In genomic region chr11:69058265-69058664, GRCm38 (mm10) we compare ENCODE assay signal across 9 mouse cellular contexts. TPM values are rescaled to one million over a fixed set of nuclear protein-coding genes. Genes with fewer than 3 reads are reported as not detected.
DNase-seq lines count a peak whose midpoint lies in the region; ATAC-seq and TF ChIP-seq lines count a peak whose summit lies in the region.
"Had no signal": no experiment of that assay in that cellular context is flagged by ENCODE, and none has a peak within 500 bp of the region (broad histone marks: within the 10 kb centered on the region; RNA-seq: fewer than 3 reads in every experiment).

No protein-coding gene starts in this region.

- no peak for TF ChIP-seq CTCF in G1E (IDR thresholded peaks at IDR 0.05; ENCODE audit: low read depth, low read length)

- 59% methylated on average over 2 of the region's 2 CpGs for WGBS in heart, embryonic 14.5 days
- 69% methylated on average over 2 of the region's 2 CpGs for WGBS in hindbrain, embryonic 13.5 days
- 62% methylated on average over 2 of the region's 2 CpGs for WGBS in midbrain, embryonic 10.5 days

- peaks cover 11 to 21% of the 10 kb centered on the region in 2 experiments for H3K4me1 ChIP-seq in heart, embryonic 14.5 days (ENCODE audit: control insufficient read depth in 2 of 2, insufficient read depth in 2 of 2, low read length in 2 of 2)
- H3K4me1 ChIP-seq in G1E (ENCODE audit: insufficient read depth, low read depth, low read length) = peaks cover 35% of the 10 kb centered on the region
- peaks cover 27% of the 10 kb centered on the region for H3K4me1 ChIP-seq in hindbrain, embryonic 13.5 days (replicated peaks)
- peaks cover 34% of the 10 kb centered on the region for H3K4me1 ChIP-seq in midbrain, embryonic 10.5 days

- no peaks in the 10 kb centered on the region for H3K9me3 ChIP-seq in heart, embryonic 14.5 days (ENCODE audit: control insufficient read depth, low read length)
- H3K9me3 ChIP-seq in G1E (replicated peaks) = no peaks in the 10 kb centered on the region
- no peaks in the 10 kb centered on the region for H3K9me3 ChIP-seq in hindbrain, embryonic 13.5 days
- H3K9me3 ChIP-seq in midbrain, embryonic 10.5 days (replicated peaks) = no peaks in the 10 kb centered on the region

- peak overlapping the region; percentile 77 to 84 for H3K27ac ChIP-seq in heart, embryonic 14.5 days (replicated peaks in 1 of 2; ENCODE audit: control insufficient read depth in 1 of 2, insufficient read depth in 1 of 2, low read depth in 2 of 2, low read length in 2 of 2)
- peak overlapping the region; percentile 92 for H3K27ac ChIP-seq in hindbrain, embryonic 13.5 days
- peak overlapping the region; percentile 93 for H3K27ac ChIP-seq in midbrain, embryonic 10.5 days (replicated peaks)

- H3K9ac ChIP-seq in heart, embryonic 14.5 days (ENCODE audit: low read length) = peak overlapping the region; percentile 93
- peak overlapping the region; percentile 79 for H3K9ac ChIP-seq in hindbrain, embryonic 13.5 days

- H3K4me2 ChIP-seq in heart, embryonic 14.5 days (ENCODE audit: low read length) = peak overlapping the region; percentile 85
- H3K4me2 ChIP-seq in hindbrain, embryonic 13.5 days = peak overlapping the region; percentile 73

- H3K4me3 ChIP-seq in heart, embryonic 14.5 days (ENCODE audit: control insufficient read depth in 1 of 2, insufficient read depth in 1 of 2, low read depth in 1 of 2, low read length in 2 of 2) = peak overlapping the region; percentile 83 to 95
- H3K4me3 ChIP-seq in G1E (ENCODE audit: low read depth, low read length) = peak overlapping the region; percentile 91
- H3K4me3 ChIP-seq in hindbrain, embryonic 13.5 days = peak overlapping the region; percentile 63
- H3K4me3 ChIP-seq in midbrain, embryonic 10.5 days = peak overlapping the region; percentile 86

- DNase-seq in heart, adult 11 months = no peak
- DNase-seq in G1E (ENCODE audit: low spot score) = no peak
- no peak for DNase-seq in midbrain, embryonic 10.5 days (ENCODE audit: low spot score)
- no peak for DNase-seq in B cell, adult 2 months
- no peak for DNase-seq in Muller cell, postnatal 12 days (ENCODE audit: inconsistent ontology term)
- DNase-seq in retina, postnatal 1 day = no peak
- DNase-seq: embryo, embryonic 11 days had no signal

- no peak for ATAC-seq in heart, embryonic 14.5 days (ENCODE audit: insufficient number of reproducible peaks, insufficient read depth, low FRiP score, low read depth)
- ATAC-seq in G1E (ENCODE audit: extremely low read depth, insufficient number of reproducible peaks, low FRiP score, poor library complexity, severe bottlenecking) = no peak
- no peak for ATAC-seq in hindbrain, embryonic 13.5 days (ENCODE audit: low FRiP score)

- H3K27me3 ChIP-seq in heart, embryonic 14.5 days (ENCODE audit: control insufficient read depth, insufficient read depth, low read length) = no peaks in the 10 kb centered on the region
- no peaks in the 10 kb centered on the region for H3K27me3 ChIP-seq in G1E (ENCODE audit: insufficient read depth, low read length)
- H3K27me3 ChIP-seq in hindbrain, embryonic 13.5 days = no peaks in the 10 kb centered on the region
- H3K27me3 ChIP-seq in midbrain, embryonic 10.5 days (ENCODE audit: low read depth, poor library complexity, severe bottlenecking) = peaks cover 7% of the 10 kb centered on the region

- H3K36me3 ChIP-seq in heart, embryonic 14.5 days (ENCODE audit: control insufficient read depth, insufficient read depth, low read length) = peaks cover 7% of the 10 kb centered on the region; the same call in 1 of the 2 replicates
- H3K36me3 ChIP-seq in G1E (replicated peaks) = peaks cover 18% of the 10 kb centered on the region
- H3K36me3 ChIP-seq in hindbrain, embryonic 13.5 days = no peaks in the 10 kb centered on the region
- H3K36me3 ChIP-seq in midbrain, embryonic 10.5 days = peaks cover 16% of the 10 kb centered on the region

RNA-seq across cellular contexts. Expression of gene Borcs6, which starts 1.3 kb away (rescaled TPM):
- 13.0 and 14.1 TPM in 2 replicates for polyA plus RNA-seq in heart, embryonic 14.5 days (2014; fragmentation: Nextera tagmentation; extraction: Ambion mirVana)
- 5.3 and 6.4 TPM in 2 replicates for total RNA-seq in G1E (2014; fragmentation: Nextera tagmentation)
- 6.1 and 8.2 TPM in 2 replicates for total RNA-seq in G1E (2017)
- 25.9 and 37.4 TPM in 2 replicates for polyA plus RNA-seq in G1E (2012)
- polyA plus RNA-seq in hindbrain, embryonic 13.5 days (2015; fragmentation: Nextera tagmentation; extraction: Ambion mirVana) = 13.4 and 15.2 TPM in 2 replicates
- polyA plus RNA-seq in midbrain, embryonic 10.5 days (2016; fragmentation: Nextera tagmentation; extraction: Ambion mirVana) = 6.9 and 8.7 TPM in 2 replicates

RNA-seq across cellular contexts. Expression of gene Tmem107, which starts 12.3 kb away (rescaled TPM):
- polyA plus RNA-seq in heart, embryonic 14.5 days (2014; fragmentation: Nextera tagmentation; extraction: Ambion mirVana) = 33.5 and 34.4 TPM in 2 replicates
- total RNA-seq in G1E (2014; fragmentation: Nextera tagmentation) = 28.3 and 38.2 TPM in 2 replicates
- 17.2 and 34.2 TPM in 2 replicates for total RNA-seq in G1E (2017)
- polyA plus RNA-seq in G1E (2012) = 70.8 and 77.9 TPM in 2 replicates
- polyA plus RNA-seq in hindbrain, embryonic 13.5 days (2015; fragmentation: Nextera tagmentation; extraction: Ambion mirVana) = 28.7 and 41.0 TPM in 2 replicates
- 63.4 and 64.8 TPM in 2 replicates for polyA plus RNA-seq in midbrain, embryonic 10.5 days (2016; fragmentation: Nextera tagmentation; extraction: Ambion mirVana)

RNA-seq across cellular contexts. Expression of gene Aurkb, which starts 12.8 kb away (rescaled TPM):
- polyA plus RNA-seq in heart, embryonic 14.5 days (2014; fragmentation: Nextera tagmentation; extraction: Ambion mirVana) = 61.7 and 64.8 TPM in 2 replicates
- 176 and 241 TPM in 2 replicates for total RNA-seq in G1E (2014; fragmentation: Nextera tagmentation)
- 117 and 133 TPM in 2 replicates for total RNA-seq in G1E (2017)
- polyA plus RNA-seq in G1E (2012) = 296 TPM in 2 replicates
- polyA plus RNA-seq in hindbrain, embryonic 13.5 days (2015; fragmentation: Nextera tagmentation; extraction: Ambion mirVana) = 31.7 and 34.2 TPM in 2 replicates
- 218 and 239 TPM in 2 replicates for polyA plus RNA-seq in midbrain, embryonic 10.5 days (2016; fragmentation: Nextera tagmentation; extraction: Ambion mirVana)

RNA-seq across cellular contexts. Expression of gene Vamp2, which starts 30.0 kb away (rescaled TPM):
- 81.5 and 93.9 TPM in 2 replicates for polyA plus RNA-seq in heart, embryonic 14.5 days (2014; fragmentation: Nextera tagmentation; extraction: Ambion mirVana)
- total RNA-seq in G1E (2014; fragmentation: Nextera tagmentation) (98.4 and 104 TPM in 2 replicates), G1E (2017) (4.4 and 5.8 TPM in 2 replicates)
- polyA plus RNA-seq in G1E (2012) = 31.8 and 32.8 TPM in 2 replicates
- 217 and 227 TPM in 2 replicates for polyA plus RNA-seq in hindbrain, embryonic 13.5 days (2015; fragmentation: Nextera tagmentation; extraction: Ambion mirVana)
- polyA plus RNA-seq in midbrain, embryonic 10.5 days (2016; fragmentation: Nextera tagmentation; extraction: Ambion mirVana) = 63.1 and 90.1 TPM in 2 replicates

RNA-seq across cellular contexts. Expression of gene Per1, which starts 36.8 kb away (rescaled TPM):
- polyA plus RNA-seq in heart, embryonic 14.5 days (2014; fragmentation: Nextera tagmentation; extraction: Ambion mirVana) = 16.0 and 17.8 TPM in 2 replicates
- total RNA-seq in G1E (2014; fragmentation: Nextera tagmentation) (55.2 and 55.5 TPM in 2 replicates), G1E (2017) (8.9 TPM in 2 replicates)
- polyA plus RNA-seq in G1E (2012) = 40.6 TPM in 2 replicates
- 7.4 and 9.4 TPM in 2 replicates for polyA plus RNA-seq in hindbrain, embryonic 13.5 days (2015; fragmentation: Nextera tagmentation; extraction: Ambion mirVana)
- polyA plus RNA-seq in midbrain, embryonic 10.5 days (2016; fragmentation: Nextera tagmentation; extraction: Ambion mirVana) = 6.8 and 7.6 TPM in 2 replicates
